Mouse (Mus musculus): Measurements from ENCODE around the gene Iah1. TPM values are rescaled to one million over a fixed set of nuclear protein-coding genes. Genes with fewer than 3 reads are reported as not detected.

Iah1 gene
- polyA plus RNA-seq, 2 experiments: 45.6 to 52.9 TPM

- Histone ChIP-seq H3K4me3 (replicated peaks; ENCODE audit: low read length) (no peak overlapping the region), H3K4me2 (replicated peaks; ENCODE audit: low read depth, low read length, severe bottlenecking) (no peak overlapping the region), H3K27ac (replicated peaks; ENCODE audit: low read depth, low read length) (no peak overlapping the region), H3K36me3 (ENCODE audit: control insufficient read depth, insufficient read depth, low read length) (peaks cover 85% of the 10 kb centered on the region), H3K27me3 (ENCODE audit: control insufficient read depth, insufficient read depth, low read length) (no peaks in the 10 kb centered on the region), H3K9ac (ENCODE audit: low read depth, low read length, severe bottlenecking) (no peak overlapping the region), H3K4me1 (ENCODE audit: control insufficient read depth, insufficient read depth, low read length) (no peaks in the 10 kb centered on the region), H3K9me3 (ENCODE audit: control insufficient read depth, low read length) (no peaks in the 10 kb centered on the region)
- no peak for DNase-seq (ENCODE audit: low spot score)
- 89% methylated on average over 5 of the region's 5 CpGs for WGBS
- TF ChIP-seq POLR2A (IDR thresholded peaks at IDR 0.05; ENCODE audit: borderline replicate concordance, extremely low read depth, insufficient read depth, insufficient read length): no peak
- ATAC-seq (ENCODE audit: low FRiP score, low read depth): no peak
Measured at GRCm38 (mm10) chr12:21302361-21302783, 13.8 kb upstream of the Iah1 start.

- no peak overlapping the region for H3K9ac ChIP-seq (ENCODE audit: low read depth, low read length, severe bottlenecking)
- no peak overlapping the region for H3K4me3 ChIP-seq (replicated peaks; ENCODE audit: low read length)
- peaks cover 90% of the 10 kb centered on the region for H3K36me3 ChIP-seq (ENCODE audit: control insufficient read depth, insufficient read depth, low read length)
- DNase-seq (ENCODE audit: low spot score) (no peak), ATAC-seq (ENCODE audit: low FRiP score, low read depth) (no peak)
- H3K9me3 ChIP-seq (ENCODE audit: control insufficient read depth, low read length): no peaks in the 10 kb centered on the region
- 93% methylated on average over 4 of the region's 4 CpGs for WGBS
- H3K27me3 ChIP-seq (ENCODE audit: control insufficient read depth, insufficient read depth, low read length): no peaks in the 10 kb centered on the region
- TF ChIP-seq POLR2A (IDR thresholded peaks at IDR 0.05; ENCODE audit: borderline replicate concordance, extremely low read depth, insufficient read depth, insufficient read length): no peak
- no peak overlapping the region for H3K27ac ChIP-seq (replicated peaks; ENCODE audit: low read depth, low read length)
- H3K4me1 ChIP-seq (ENCODE audit: control insufficient read depth, insufficient read depth, low read length): no peaks in the 10 kb centered on the region
- no peak overlapping the region for H3K4me2 ChIP-seq (replicated peaks; ENCODE audit: low read depth, low read length, severe bottlenecking)
Measured at GRCm38 (mm10) chr12:21305741-21306140, 10.4 kb upstream of the Iah1 start.

- ATAC-seq (ENCODE audit: low FRiP score, low read depth): no peak
- Histone ChIP-seq H3K4me1 (ENCODE audit: control insufficient read depth, insufficient read depth, low read length) (no peaks in the 10 kb centered on the region), H3K27me3 (ENCODE audit: control insufficient read depth, insufficient read depth, low read length) (no peaks in the 10 kb centered on the region), H3K4me2 (replicated peaks; ENCODE audit: low read depth, low read length, severe bottlenecking) (no peak overlapping the region), H3K9me3 (ENCODE audit: control insufficient read depth, low read length) (no peaks in the 10 kb centered on the region), H3K36me3 (ENCODE audit: control insufficient read depth, insufficient read depth, low read length) (peaks cover 92% of the 10 kb centered on the region), H3K9ac (ENCODE audit: low read depth, low read length, severe bottlenecking) (no peak overlapping the region), H3K4me3 (replicated peaks; ENCODE audit: low read length) (no peak overlapping the region), H3K27ac (replicated peaks; ENCODE audit: low read depth, low read length) (no peak overlapping the region)
- TF ChIP-seq POLR2A (IDR thresholded peaks at IDR 0.05; ENCODE audit: borderline replicate concordance, extremely low read depth, insufficient read depth, insufficient read length): no peak
- WGBS: 51% methylated on average over 4 of the region's 4 CpGs
- DNase-seq (ENCODE audit: low spot score): no peak
Measured at GRCm38 (mm10) chr12:21306721-21307120, 9.5 kb upstream of the Iah1 start.

- no peak for TF ChIP-seq POLR2A (IDR thresholded peaks at IDR 0.05; ENCODE audit: borderline replicate concordance, extremely low read depth, insufficient read depth, insufficient read length)
- peaks cover 75% of the 10 kb centered on the region for H3K36me3 ChIP-seq (ENCODE audit: control insufficient read depth, insufficient read depth, low read length)
- no peaks in the 10 kb centered on the region for H3K9me3 ChIP-seq (ENCODE audit: control insufficient read depth, low read length)
- H3K27ac ChIP-seq (replicated peaks; ENCODE audit: low read depth, low read length): no peak overlapping the region
- no peak overlapping the region for H3K4me3 ChIP-seq (replicated peaks; ENCODE audit: low read length)
- ATAC-seq (ENCODE audit: low FRiP score, low read depth) (no peak), DNase-seq (ENCODE audit: low spot score) (no peak)
- H3K4me1 ChIP-seq (ENCODE audit: control insufficient read depth, insufficient read depth, low read length): 0 out of 2 replicates have a peak, but pooled peaks cover 2% of the 10 kb centered on the region
- H3K27me3 ChIP-seq (ENCODE audit: control insufficient read depth, insufficient read depth, low read length): no peaks in the 10 kb centered on the region
- H3K9ac ChIP-seq (ENCODE audit: low read depth, low read length, severe bottlenecking): no peak overlapping the region
- no peak overlapping the region for H3K4me2 ChIP-seq (replicated peaks; ENCODE audit: low read depth, low read length, severe bottlenecking)
- 88% methylated on average over 5 of the region's 5 CpGs for WGBS
Measured at GRCm38 (mm10) chr12:21312201-21312600, 4.0 kb upstream of the Iah1 start.

- peaks cover 51% of the 10 kb centered on the region for H3K36me3 ChIP-seq (ENCODE audit: control insufficient read depth, insufficient read depth, low read length)
- DNase-seq (ENCODE audit: low spot score) (no peak), ATAC-seq (ENCODE audit: low FRiP score, low read depth) (no peak)
- 0 out of 2 replicates have a peak, but pooled peaks cover 3% of the 10 kb centered on the region for H3K4me1 ChIP-seq (ENCODE audit: control insufficient read depth, insufficient read depth, low read length)
- WGBS: 38% methylated on average over 7 of the region's 7 CpGs
- H3K4me2 ChIP-seq (replicated peaks; ENCODE audit: low read depth, low read length, severe bottlenecking): peak overlapping the region; percentile 64
- H3K9me3 ChIP-seq (ENCODE audit: control insufficient read depth, low read length): no peaks in the 10 kb centered on the region
- H3K27ac ChIP-seq (replicated peaks; ENCODE audit: low read depth, low read length): no peak overlapping the region
- H3K27me3 ChIP-seq (ENCODE audit: control insufficient read depth, insufficient read depth, low read length): no peaks in the 10 kb centered on the region
- H3K4me3 ChIP-seq (replicated peaks; ENCODE audit: low read length): peak overlapping the region; percentile 71
- no peak for TF ChIP-seq POLR2A (IDR thresholded peaks at IDR 0.05; ENCODE audit: borderline replicate concordance, extremely low read depth, insufficient read depth, insufficient read length)
- peak overlapping the region; percentile 83 for H3K9ac ChIP-seq (ENCODE audit: low read depth, low read length, severe bottlenecking)
Measured at GRCm38 (mm10) chr12:21316869-21317265, 678 bp downstream of the Iah1 start.
